Mouse (Mus musculus) heart, embryonic 10.5 days (tissue): ENCODE measurements at regions not wholly inside any gene's neighbourhood (a gene's known extent, or its start where the extent isn't known, plus 50 kb on each side); places are given as distances from the start of the nearest gene placed in this dataset.

ENCODE experiments used
- DNase-seq: peaks from one replicate; pipeline ENCODE4 v3.0.0-alpha.2; 2017; ENCODE audit warnings: low spot score
- H3K27ac ChIP-seq: fragments of 300-500 bp; sonication (generic); 2 replicates; pipeline ENCODE4 v1.5.1; 2016; ENCODE audit warnings: mild to moderate bottlenecking
- H3K27me3 ChIP-seq: fragments of 300-500 bp; sonication (generic); 2 replicates; pipeline ENCODE4 v1.6.1; 2016; ENCODE audit warnings: mild to moderate bottlenecking; ENCODE audit not compliant: poor library complexity, insufficient read depth, severe bottlenecking
- H3K36me3 ChIP-seq: fragments of 300-500 bp; sonication (generic); 2 replicates; pipeline ENCODE4 v1.6.1; 2016; ENCODE audit warnings: mild to moderate bottlenecking, moderate library complexity
- H3K4me1 ChIP-seq: fragments of 300-500 bp; sonication (generic); 2 replicates; pipeline ENCODE4 v1.6.1; 2016; ENCODE audit warnings: mild to moderate bottlenecking
- H3K4me3 ChIP-seq: fragments of 300-500 bp; sonication (generic); 2 replicates; pipeline ENCODE4 v1.5.1; 2016; ENCODE audit warnings: mild to moderate bottlenecking, moderate library complexity
- H3K9me3 ChIP-seq: fragments of 300-500 bp; sonication (generic); 2 replicates; pipeline ENCODE4 v1.6.1; 2016; ENCODE audit warnings: mild to moderate bottlenecking, moderate library complexity
- WGBS: fragments of 180-500 bp; shearing (Covaris S2); methylation state at CpG from one replicate; pipeline ENCODE4 v1.1.7; 2016; 5-methylcytosine and 5-hydroxymethylcytosine counted together

GRCm38 (mm10) chr4:119018573-119018972 is 57.2 kb downstream of the Lao1 start:
- peaks cover 75% of the 10 kb centered on the region for H3K4me1 ChIP-seq
- H3K9me3 ChIP-seq, result no peaks in the 10 kb centered on the region
- H3K27me3 ChIP-seq, result no peaks in the 10 kb centered on the region
- DNase-seq, result peak; percentile 90
- H3K36me3 ChIP-seq, result no peaks in the 10 kb centered on the region
- WGBS, result 10% methylated on average over 6 of the region's 6 CpGs
- no peak overlapping the region for H3K4me3 ChIP-seq
- peak overlapping the region; percentile 90 for H3K27ac ChIP-seq

- Histone ChIP-seq H3K27ac (peak overlapping the region; percentile 90), H3K9me3 (no peaks in the 10 kb centered on the region), H3K4me3 (peak overlapping the region; percentile 19; the same call in 1 of the 2 replicates), H3K27me3 (no peaks in the 10 kb centered on the region), H3K4me1 (peaks cover 75% of the 10 kb centered on the region), H3K36me3 (no peaks in the 10 kb centered on the region)
- WGBS, result 24% methylated on average over 12 of the region's 12 CpGs
- peak; percentile 96 for DNase-seq
Observed at GRCm38 (mm10) chr4:119019013-119019781, 57.8 kb downstream of the Lao1 start.

GRCm38 (mm10) chr4:119022338-119022737 is 61.0 kb downstream of the Lao1 start:
- WGBS, result 21% methylated on average over 6 of the region's 6 CpGs
- Histone ChIP-seq H3K4me1 (peaks cover 66% of the 10 kb centered on the region), H3K4me3 (peak overlapping the region; percentile 10; the same call in 1 of the 2 replicates), H3K36me3 (no peaks in the 10 kb centered on the region), H3K27me3 (no peaks in the 10 kb centered on the region), H3K27ac (peak overlapping the region; percentile 89), H3K9me3 (no peaks in the 10 kb centered on the region)
- no peak for DNase-seq

- DNase-seq, result no peak
- no peaks in the 10 kb centered on the region for H3K36me3 ChIP-seq
- no peak overlapping the region for H3K4me3 ChIP-seq
- no peaks in the 10 kb centered on the region for H3K27me3 ChIP-seq
- H3K9me3 ChIP-seq, result no peaks in the 10 kb centered on the region
- H3K4me1 ChIP-seq, result peaks cover 64% of the 10 kb centered on the region
- peak overlapping the region; percentile 72 for H3K27ac ChIP-seq
- WGBS, result 35% methylated on average over 5 of the region's 5 CpGs
Observed at GRCm38 (mm10) chr4:119026237-119026861, 65.0 kb downstream of the Lao1 start.

GRCm38 (mm10) chr4:119028208-119028821 is 66.9 kb downstream of the Lao1 start:
- Histone ChIP-seq H3K27me3 (no peaks in the 10 kb centered on the region), H3K4me3 (0 out of 2 replicates have a peak overlapping the region, but pooled peaks have one; percentile 9), H3K9me3 (no peaks in the 10 kb centered on the region), H3K27ac (peak overlapping the region; percentile 80), H3K36me3 (no peaks in the 10 kb centered on the region), H3K4me1 (peaks cover 51% of the 10 kb centered on the region)
- WGBS, result 20% methylated on average over 8 of the region's 8 CpGs
- peak; percentile 85 for DNase-seq

GRCm38 (mm10) chr4:119029091-119029490 is 67.7 kb downstream of the Lao1 start:
- peak overlapping the region; percentile 80 for H3K27ac ChIP-seq
- WGBS, result 37% methylated on average over 7 of the region's 7 CpGs
- DNase-seq, result no peak

GRCm38 (mm10) chr4:119029735-119030134 is 68.4 kb downstream of the Lao1 start:
- peaks cover 51% of the 10 kb centered on the region for H3K4me1 ChIP-seq
- no peaks in the 10 kb centered on the region for H3K27me3 ChIP-seq
- H3K27ac ChIP-seq, result peak overlapping the region; percentile 80; the same call in 1 of the 2 replicates
- DNase-seq, result no peak
- no peaks in the 10 kb centered on the region for H3K36me3 ChIP-seq
- no peak overlapping the region for H3K4me3 ChIP-seq
- WGBS, result 83% methylated on average over 6 of the region's 6 CpGs
- no peaks in the 10 kb centered on the region for H3K9me3 ChIP-seq

More at GRCm38 (mm10) chr4:119029091-119029490, 67.7 kb downstream of the Lao1 start:
- Histone ChIP-seq H3K36me3 (no peaks in the 10 kb centered on the region), H3K27me3 (no peaks in the 10 kb centered on the region), H3K4me3 (no peak overlapping the region), H3K9me3 (no peaks in the 10 kb centered on the region), H3K4me1 (peaks cover 51% of the 10 kb centered on the region)

- WGBS, result 32% methylated on average over 5 of the region's 5 CpGs
- no peak for DNase-seq
- no peaks in the 10 kb centered on the region for H3K36me3 ChIP-seq
- H3K27ac ChIP-seq, result peak overlapping the region; percentile 82
- H3K4me3 ChIP-seq, result no peak overlapping the region
- no peaks in the 10 kb centered on the region for H3K9me3 ChIP-seq
- H3K4me1 ChIP-seq, result peaks cover 44% of the 10 kb centered on the region
- H3K27me3 ChIP-seq, result no peaks in the 10 kb centered on the region
Observed at GRCm38 (mm10) chr4:119030865-119031264, 69.5 kb downstream of the Lao1 start.

GRCm38 (mm10) chr4:119033006-119033405 is 71.6 kb downstream of the Lao1 start:
- H3K4me3 ChIP-seq, result no peak overlapping the region
- no peaks in the 10 kb centered on the region for H3K36me3 ChIP-seq
- no peaks in the 10 kb centered on the region for H3K27me3 ChIP-seq
- H3K27ac ChIP-seq, result no peak overlapping the region
- peaks cover 38% of the 10 kb centered on the region for H3K4me1 ChIP-seq
- no peak for DNase-seq
- 72% methylated on average over 4 of the region's 4 CpGs for WGBS
- H3K9me3 ChIP-seq, result no peaks in the 10 kb centered on the region

GRCm38 (mm10) chr4:119036582-119036981 is 71.9 kb upstream of the Slc2a1 start:
- H3K4me1 ChIP-seq, result peaks cover 16% of the 10 kb centered on the region
- no peaks in the 10 kb centered on the region for H3K9me3 ChIP-seq
- 36% methylated on average over 5 of the region's 5 CpGs for WGBS
- peak; percentile 89 for DNase-seq
- H3K27me3 ChIP-seq, result no peaks in the 10 kb centered on the region
- H3K27ac ChIP-seq, result peak overlapping the region; percentile 39
- no peaks in the 10 kb centered on the region for H3K36me3 ChIP-seq
- no peak overlapping the region for H3K4me3 ChIP-seq

- Histone ChIP-seq H3K36me3 (no peaks in the 10 kb centered on the region), H3K9me3 (no peaks in the 10 kb centered on the region), H3K27ac (peak overlapping the region; percentile 73), H3K4me1 (peaks cover 33% of the 10 kb centered on the region), H3K4me3 (no peak overlapping the region), H3K27me3 (no peaks in the 10 kb centered on the region)
- DNase-seq, result no peak
- 91% methylated on average over 6 of the region's 6 CpGs for WGBS
Observed at GRCm38 (mm10) chr4:119040041-119040440, 68.5 kb upstream of the Slc2a1 start.

GRCm38 (mm10) chr4:119041616-119042015 is 66.9 kb upstream of the Slc2a1 start:
- H3K4me1 ChIP-seq, result peaks cover 40% of the 10 kb centered on the region
- no peak overlapping the region for H3K4me3 ChIP-seq
- H3K27ac ChIP-seq, result peak overlapping the region; percentile 57; the same call in 1 of the 2 replicates
- no peaks in the 10 kb centered on the region for H3K27me3 ChIP-seq
- WGBS, result 73% methylated on average over 6 of the region's 6 CpGs
- no peaks in the 10 kb centered on the region for H3K36me3 ChIP-seq
- DNase-seq, result no peak
- no peaks in the 10 kb centered on the region for H3K9me3 ChIP-seq
